Mouse (Mus musculus) kidney, adult 10 weeks (tissue): Measurements from ENCODE around the gene Knop1. TPM values are rescaled to one million over a fixed set of nuclear protein-coding genes. Genes with fewer than 3 reads are reported as not detected.

Experiments used
- polyA plus RNA-seq: library from polyadenylated mRNA; stranded (reverse); fragments of 350-450 nt; fragmentation: Illumina TruSeq; extraction: RNeasy Lipid Tissue Mini Kit (QIAGEN cat#74804); gene quantifications from one replicate; pipeline ENCODE4 v1.2.3, GENCODE M21; 2014; ENCODE audit warnings: low read depth, low replicate concordance

The Knop1 gene
- 40.2 TPM for polyA plus RNA-seq

GRCm38 (mm10) chr7:118855877-118856304 is at the start of gene Knop1:
TSS of gene Knop1 (minus strand) at chr7:118856254.

GRCm38 (mm10) chr7:118855171-118855876 is 730 bp downstream of the Knop1 start, which contains the start of gene Iqck:
TSS of gene Iqck (plus strand) at chr7:118855752.

Other genes starting within 250 kb of the Knop1 start
- gene Gde1, start 150.5 kb downstream of the Knop1 start, polyA plus RNA-seq: 271 TPM
- gene Ccp110, start 143.7 kb downstream of the Knop1 start, polyA plus RNA-seq: 16.3 TPM
- gene Vps35l, start 116.0 kb downstream of the Knop1 start, polyA plus RNA-seq: 12.6 TPM
- gene Iqck, start 502 bp downstream of the Knop1 start, polyA plus RNA-seq: 0.93 TPM
- 4.8 TPM for gene Gprc5b, start 139.0 kb upstream of the Knop1 start, polyA plus RNA-seq